Mouse (Mus musculus) limb, embryonic 11.5 days (tissue): ENCODE results near the gene Pign. TPM values are rescaled to one million over a fixed set of nuclear protein-coding genes. Genes with fewer than 3 reads are reported as not detected.

Experiments used
- ATAC-seq: fragments of 200-750 bp; cut with Nextera tagmentation; 2 replicates; pipeline ENCODE4 v1.8.0; 2017; ENCODE audit warnings: low read depth; ENCODE audit not compliant: insufficient number of reproducible peaks, low FRiP score, low TSS enrichment
- DNase-seq: peaks from one replicate; pipeline ENCODE4 v3.0.0-alpha.2; 2015; ENCODE audit warnings: low spot score
- H3K27ac ChIP-seq: fragments of 300-500 bp; sonication (generic); replicated peaks from 2 replicates; pipeline ENCODE4 v1.5.1; 2014; ENCODE audit warnings: low read depth, mild to moderate bottlenecking, low read length
- H3K27me3 ChIP-seq: fragments of 300-500 bp; sonication (generic); 2 replicates; pipeline ENCODE4 v1.6.1; 2014; ENCODE audit warnings: mild to moderate bottlenecking, low read length, mixed read lengths; ENCODE audit not compliant: control insufficient read depth, insufficient read depth
- H3K36me3 ChIP-seq: fragments of 300-500 bp; sonication (generic); 2 replicates; pipeline ENCODE4 v1.6.1; 2014; ENCODE audit warnings: mild to moderate bottlenecking, low read length, moderate library complexity, mixed read lengths; ENCODE audit not compliant: control insufficient read depth, insufficient read depth
- H3K4me1 ChIP-seq: fragments of 300-500 bp; sonication (generic); 2 replicates; pipeline ENCODE4 v1.6.1; 2014; ENCODE audit warnings: low read length, mixed read lengths; ENCODE audit not compliant: control insufficient read depth, insufficient read depth
- H3K4me2 ChIP-seq: fragments of 300-500 bp; sonication (generic); 2 replicates; pipeline ENCODE4 v1.6.1; 2014; ENCODE audit warnings: low read depth, mild to moderate bottlenecking, moderate library complexity; ENCODE audit not compliant: severe bottlenecking
- H3K4me3 ChIP-seq: fragments of 300-500 bp; sonication (generic); 2 replicates; pipeline ENCODE4 v1.5.1; 2014; ENCODE audit warnings: low read depth, low read length
- H3K9ac ChIP-seq: fragments of 300-500 bp; sonication (generic); 2 replicates; pipeline ENCODE4 v1.6.1; 2014; ENCODE audit warnings: mild to moderate bottlenecking, low read length
- H3K9me3 ChIP-seq: fragments of 300-500 bp; sonication (generic); 2 replicates; pipeline ENCODE4 v1.6.1; 2016; ENCODE audit warnings: low read length; ENCODE audit not compliant: control insufficient read depth
- WGBS: fragments of 180-500 bp; shearing (Covaris S2); extraction: QIAGEN DNeasy Blood & Tissue Kit; methylation state at CpG from one replicate; pipeline ENCODE4 v1.1.7; 2014; 5-methylcytosine and 5-hydroxymethylcytosine counted together
- polyA plus RNA-seq: library from polyadenylated mRNA; unstranded; fragments of >200 nt; fragmentation: Nextera tagmentation; extraction: Ambion mirVana; gene quantifications from 2 replicates; pipeline ENCODE4 v1.2.1, GENCODE M21; 2014

Pign gene
- polyA plus RNA-seq, 1 experiment from 2014 or later: 12.5 TPM

DNA sequence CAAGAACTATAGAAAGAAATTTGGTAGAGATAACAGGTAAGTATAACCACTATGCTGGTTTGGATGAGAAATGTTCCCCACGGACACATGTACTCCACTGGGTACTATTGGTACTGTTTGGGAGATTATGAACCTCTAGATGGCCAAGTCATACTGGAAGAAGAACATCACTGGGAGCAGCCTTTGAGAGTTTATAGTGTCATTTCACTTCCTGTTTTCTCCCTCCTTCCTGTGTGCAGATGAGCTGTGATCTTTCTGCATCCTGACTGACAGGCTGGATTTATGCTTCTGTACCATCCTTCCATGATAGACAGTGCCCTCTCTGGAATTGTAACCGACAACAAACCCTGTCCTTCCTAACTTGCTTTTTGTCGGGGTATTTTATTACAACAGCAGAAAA is 110.3 kb downstream of the Pign start:
- no peaks in the 10 kb centered on the region for H3K27me3 ChIP-seq
- H3K27ac ChIP-seq: no peak overlapping the region
- no peak overlapping the region for H3K9ac ChIP-seq
- no peak overlapping the region for H3K4me2 ChIP-seq
- H3K4me1 ChIP-seq: no peaks in the 10 kb centered on the region
- H3K9me3 ChIP-seq: no peaks in the 10 kb centered on the region
- ATAC-seq (no peak), DNase-seq (no peak)
- 93% methylated on average over 3 of the region's 3 CpGs for WGBS
- H3K36me3 ChIP-seq: no peaks in the 10 kb centered on the region
- no peak overlapping the region for H3K4me3 ChIP-seq

DNA sequence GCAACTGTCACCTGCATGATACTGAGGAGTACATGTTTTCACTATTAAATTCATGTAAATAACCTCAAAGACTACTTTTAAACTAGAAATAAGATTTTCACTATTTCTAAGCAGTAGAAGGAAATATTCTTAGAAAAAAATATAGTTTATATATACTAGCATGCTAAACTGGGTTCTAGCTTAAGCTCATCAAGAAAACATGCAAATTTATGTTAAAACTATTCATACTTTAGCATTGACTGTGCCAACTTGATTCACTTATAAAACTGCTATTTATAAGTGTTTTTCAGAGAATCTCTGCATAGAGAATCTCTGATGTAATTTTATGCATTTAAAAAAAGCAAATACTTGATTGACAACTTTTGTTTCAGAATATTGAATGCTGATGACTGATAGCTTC is 113.3 kb downstream of the Pign start:
- H3K4me3 ChIP-seq: no peak overlapping the region
- ATAC-seq (no peak), DNase-seq (no peak)
- H3K9me3 ChIP-seq: no peaks in the 10 kb centered on the region
- H3K4me1 ChIP-seq: no peaks in the 10 kb centered on the region
- no peak overlapping the region for H3K4me2 ChIP-seq
- no peaks in the 10 kb centered on the region for H3K27me3 ChIP-seq
- no peak overlapping the region for H3K27ac ChIP-seq
- H3K9ac ChIP-seq: no peak overlapping the region
- no peaks in the 10 kb centered on the region for H3K36me3 ChIP-seq

DNA sequence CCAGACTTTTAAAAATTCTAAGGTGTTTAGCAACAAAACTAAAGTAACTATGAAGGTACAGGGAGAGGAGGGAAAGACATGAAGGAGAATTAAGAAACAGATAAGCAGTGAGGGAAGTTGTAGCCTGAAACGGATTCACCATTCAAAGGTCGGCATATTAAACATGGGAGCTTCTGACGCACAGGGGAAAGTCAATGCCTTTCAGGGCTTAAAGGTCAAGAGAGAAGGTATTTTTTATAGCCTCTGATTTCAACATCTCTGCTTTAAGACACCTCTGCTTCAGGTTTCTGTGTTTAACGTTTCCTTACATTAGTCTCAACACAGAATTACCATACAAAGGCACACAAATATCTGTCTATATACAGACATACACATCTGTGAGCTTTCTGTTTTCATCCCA is 113.8 kb downstream of the Pign start:
- Histone ChIP-seq H3K27me3 (no peaks in the 10 kb centered on the region), H3K4me2 (no peak overlapping the region), H3K27ac (no peak overlapping the region), H3K36me3 (no peaks in the 10 kb centered on the region), H3K9ac (no peak overlapping the region), H3K4me3 (no peak overlapping the region), H3K9me3 (no peaks in the 10 kb centered on the region), H3K4me1 (no peaks in the 10 kb centered on the region)
- DNase-seq (no peak), ATAC-seq (no peak)
- WGBS: 85% methylated on average over 4 of the region's 4 CpGs

DNA sequence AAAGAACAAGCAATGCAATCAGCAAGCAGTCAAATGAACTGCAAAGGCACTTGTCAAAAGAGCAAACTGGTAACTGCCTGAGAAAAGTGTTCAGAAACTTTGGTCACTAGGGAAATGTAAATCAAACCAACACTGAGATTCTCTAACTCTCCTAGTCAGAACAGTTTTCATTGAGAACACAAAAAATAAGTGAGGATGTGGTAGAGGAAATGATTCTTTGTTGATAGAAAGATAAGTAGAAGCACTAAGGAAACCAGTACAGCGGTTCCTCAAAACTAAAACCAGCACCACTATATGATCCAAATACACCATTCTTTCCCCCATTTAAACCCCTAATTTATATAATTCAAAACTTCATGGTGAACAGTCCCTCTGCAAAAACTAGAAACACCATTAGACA is 120.4 kb downstream of the Pign start:
- DNase-seq (no peak), ATAC-seq (no peak)
- H3K4me1 ChIP-seq: no peaks in the 10 kb centered on the region
- H3K27ac ChIP-seq: no peak overlapping the region
- no peaks in the 10 kb centered on the region for H3K27me3 ChIP-seq
- H3K9ac ChIP-seq: no peak overlapping the region
- no peaks in the 10 kb centered on the region; the same call in 1 of the 2 replicates for H3K36me3 ChIP-seq
- H3K4me2 ChIP-seq: no peak overlapping the region
- H3K9me3 ChIP-seq: no peaks in the 10 kb centered on the region; the same call in 1 of the 2 replicates
- H3K4me3 ChIP-seq: no peak overlapping the region
- 95% methylated on average over 1 of the region's 1 CpGs for WGBS

DNA sequence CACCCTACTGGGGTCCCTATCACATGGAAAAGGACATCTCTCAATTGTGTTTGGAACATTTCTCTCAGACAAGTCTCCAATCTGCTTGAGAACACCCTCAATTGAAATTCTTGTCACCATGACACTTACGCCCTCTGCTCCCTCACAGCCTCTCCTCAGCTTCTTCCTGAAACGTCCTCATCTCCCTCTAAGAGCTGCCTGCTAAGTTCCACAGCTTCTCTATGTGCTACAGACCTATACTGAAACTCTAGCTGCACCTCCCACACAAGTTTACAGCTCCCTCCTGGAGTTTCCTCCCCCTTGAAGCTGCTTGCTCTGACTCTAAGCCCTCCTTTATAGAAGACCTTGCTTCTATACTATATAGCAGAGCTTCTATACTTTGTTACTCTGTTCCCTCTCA is 139.7 kb downstream of the Pign start:
- no peak overlapping the region for H3K27ac ChIP-seq
- no peaks in the 10 kb centered on the region for H3K9me3 ChIP-seq
- ATAC-seq (no peak), DNase-seq (no peak)
- no peak overlapping the region for H3K4me3 ChIP-seq
- no peaks in the 10 kb centered on the region for H3K36me3 ChIP-seq
- 64% methylated on average over 2 of the region's 2 CpGs for WGBS
- no peaks in the 10 kb centered on the region for H3K27me3 ChIP-seq
- no peak overlapping the region for H3K9ac ChIP-seq
- H3K4me2 ChIP-seq: no peak overlapping the region
- no peaks in the 10 kb centered on the region for H3K4me1 ChIP-seq

DNA sequence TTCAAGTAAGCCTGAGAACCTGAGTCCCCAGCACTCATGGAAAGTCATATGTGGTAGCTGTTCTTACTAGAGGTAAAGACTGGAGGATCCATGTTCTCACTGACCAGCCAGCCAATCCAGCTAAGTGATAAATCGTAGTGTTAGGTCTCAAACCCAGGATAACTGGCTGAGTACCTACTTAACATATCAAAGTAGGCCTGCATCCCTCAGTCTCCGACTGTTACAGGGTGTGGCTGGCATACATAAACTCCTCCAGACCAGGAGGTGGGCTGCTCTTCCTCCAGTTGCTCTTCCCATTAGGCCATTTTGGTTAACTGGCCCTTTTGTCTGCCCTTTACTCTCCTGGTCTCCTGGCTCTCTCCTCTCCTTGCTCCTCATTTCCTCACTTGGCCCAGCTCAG is 141.2 kb downstream of the Pign start:
- ATAC-seq: no peak
- H3K9me3 ChIP-seq: no peaks in the 10 kb centered on the region
- H3K36me3 ChIP-seq: no peaks in the 10 kb centered on the region
- DNase-seq: no peak
- no peaks in the 10 kb centered on the region for H3K4me1 ChIP-seq
- no peak overlapping the region for H3K4me3 ChIP-seq
- H3K27me3 ChIP-seq: no peaks in the 10 kb centered on the region
- H3K27ac ChIP-seq: no peak overlapping the region
- H3K9ac ChIP-seq: no peak overlapping the region
- 63% methylated on average over 2 of the region's 2 CpGs for WGBS
- no peak overlapping the region for H3K4me2 ChIP-seq

DNA sequence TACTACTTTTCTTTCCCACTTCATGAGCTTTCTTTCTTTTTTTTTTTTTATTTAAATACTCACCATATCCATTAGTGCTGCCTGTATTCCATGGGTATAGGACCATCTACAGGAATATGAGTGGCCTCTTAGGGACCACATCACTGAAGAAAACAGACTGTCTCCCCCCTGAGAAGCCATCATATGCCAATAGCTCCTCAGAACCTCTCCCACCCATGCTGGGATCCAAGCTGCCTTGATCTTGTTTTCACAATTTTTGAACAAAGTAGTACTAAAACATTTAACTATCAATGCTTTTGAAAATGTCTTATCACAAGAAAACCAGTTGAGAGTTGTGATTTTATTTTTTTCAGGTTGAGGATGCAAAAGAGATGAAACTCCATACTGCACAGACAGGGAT is 145.4 kb downstream of the Pign start:
- ATAC-seq: no peak

DNA sequence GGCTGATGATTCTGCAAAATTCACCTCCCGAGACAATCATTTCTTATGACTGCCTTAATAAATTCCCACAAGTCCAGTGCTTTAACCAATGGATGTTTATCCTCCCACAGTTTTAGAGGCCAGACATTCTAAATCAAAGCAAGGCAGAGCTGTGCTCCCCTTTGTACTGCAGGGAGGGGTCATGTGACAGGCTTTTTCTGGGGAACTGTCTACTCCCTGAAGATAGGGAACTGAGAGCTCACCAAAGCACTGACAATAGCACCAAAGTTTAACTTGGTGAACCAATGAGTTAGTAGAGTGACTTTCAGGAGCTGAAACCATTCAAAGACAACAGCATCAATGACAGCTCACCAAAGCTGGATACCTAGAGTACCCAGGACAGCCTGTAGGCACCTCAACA is 156.4 kb downstream of the Pign start:
- H3K4me2 ChIP-seq: no peak overlapping the region
- no peak overlapping the region for H3K27ac ChIP-seq
- H3K4me1 ChIP-seq: no peaks in the 10 kb centered on the region
- no peak overlapping the region for H3K4me3 ChIP-seq
- H3K9me3 ChIP-seq: no peaks in the 10 kb centered on the region
- H3K9ac ChIP-seq: no peak overlapping the region
- WGBS: 97% methylated on average over 1 of the region's 1 CpGs
- no peaks in the 10 kb centered on the region for H3K27me3 ChIP-seq
- no peaks in the 10 kb centered on the region for H3K36me3 ChIP-seq
- ATAC-seq: no peak
- no peak for DNase-seq

More for the DNA sequence above, 145.4 kb downstream of the Pign start:
- H3K27ac ChIP-seq: no peak overlapping the region
- no peak for DNase-seq
- H3K9me3 ChIP-seq: no peaks in the 10 kb centered on the region
- H3K27me3 ChIP-seq: no peaks in the 10 kb centered on the region
- no peak overlapping the region for H3K9ac ChIP-seq
- no peaks in the 10 kb centered on the region for H3K4me1 ChIP-seq
- H3K4me2 ChIP-seq: no peak overlapping the region
- no peaks in the 10 kb centered on the region for H3K36me3 ChIP-seq
- H3K4me3 ChIP-seq: no peak overlapping the region

DNA sequence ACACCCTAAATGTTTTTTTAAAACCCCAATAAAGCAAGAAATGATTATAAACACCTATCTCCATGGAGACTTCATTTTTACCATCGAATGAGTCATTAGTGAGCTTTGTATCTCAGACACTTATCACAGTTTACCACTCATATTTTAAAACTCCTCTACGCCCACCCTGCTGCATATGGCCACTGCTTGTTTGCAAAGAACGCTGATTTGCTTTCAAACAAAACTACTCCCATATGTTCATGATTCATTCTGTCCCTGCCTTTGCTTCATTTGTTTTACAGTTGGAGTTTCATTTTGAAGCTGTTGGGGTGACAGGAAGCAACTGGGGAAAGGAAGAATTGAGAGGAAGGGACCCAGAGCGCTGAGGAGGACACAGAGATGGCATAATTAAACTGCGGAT is 170.9 kb downstream of the Pign start:
- H3K4me3 ChIP-seq: no peak overlapping the region
- no peak overlapping the region for H3K9ac ChIP-seq
- H3K36me3 ChIP-seq: no peaks in the 10 kb centered on the region
- no peaks in the 10 kb centered on the region for H3K9me3 ChIP-seq
- no peak overlapping the region for H3K27ac ChIP-seq
- DNase-seq (no peak), ATAC-seq (no peak)
- no peaks in the 10 kb centered on the region for H3K4me1 ChIP-seq
- 82% methylated on average over 5 of the region's 5 CpGs for WGBS
- H3K27me3 ChIP-seq: no peaks in the 10 kb centered on the region
- H3K4me2 ChIP-seq: no peak overlapping the region
